Mouse (Mus musculus) kidney, adult 18-20 months (tissue): Measurements from ENCODE around the gene Sirt2.

Source experiments
- DNase-seq: peaks from one replicate; pipeline ENCODE4 v3.0.0; 2021

Sirt2 gene

GRCm38 (mm10) chr7:28817957-28818356 is 51.4 kb downstream of the Sirt2 start:
- no peak for DNase-seq

DNA sequence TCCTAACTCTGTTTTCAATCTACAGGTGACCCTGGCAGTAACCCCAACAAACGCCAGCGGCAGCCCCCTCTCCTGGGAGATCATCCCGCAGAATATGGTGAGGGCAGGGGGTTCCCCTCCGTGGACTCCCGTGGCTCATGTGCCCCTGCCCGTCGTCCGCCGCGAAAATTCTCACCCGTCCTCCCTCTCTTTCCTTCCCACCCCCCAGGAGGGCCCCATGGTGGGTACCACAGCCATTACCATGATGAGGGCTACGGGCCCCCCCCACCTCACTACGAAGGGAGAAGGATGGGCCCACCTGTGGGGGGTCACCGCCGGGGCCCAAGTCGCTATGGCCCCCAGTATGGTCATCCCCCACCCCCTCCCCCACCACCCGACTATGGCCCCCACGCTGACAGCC is 51.9 kb downstream of the Sirt2 start:
- no peak for DNase-seq

DNA sequence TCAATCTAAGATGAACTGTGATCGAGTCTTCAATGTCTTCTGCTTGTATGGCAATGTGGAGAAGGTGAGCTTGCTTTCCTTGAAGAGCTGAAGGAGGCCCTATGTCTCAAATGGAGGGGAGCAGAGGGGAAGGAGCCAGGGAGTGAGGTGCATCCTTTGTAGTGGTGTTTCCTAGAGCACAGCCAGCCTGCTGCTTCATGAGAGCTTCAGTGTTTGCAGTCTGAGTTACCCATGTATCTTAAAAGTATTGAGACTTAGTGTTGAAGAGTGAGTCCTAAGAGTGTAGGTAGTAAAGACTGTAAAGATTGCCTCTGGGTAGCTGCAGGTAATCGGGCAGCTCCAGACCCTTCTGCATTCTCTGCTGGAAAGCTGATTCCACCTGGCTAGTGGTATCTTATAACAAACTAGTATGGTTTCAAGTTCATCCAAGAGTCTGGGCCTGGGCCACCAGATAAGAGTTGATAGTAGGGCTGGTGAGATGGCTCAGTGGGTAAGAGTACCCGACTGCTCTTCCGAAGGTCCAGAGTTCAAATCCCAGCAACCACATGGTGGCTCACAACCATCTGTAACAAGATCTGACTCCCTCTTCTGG is 52.4 kb downstream of the Sirt2 start:
- DNase-seq = no peak

DNA sequence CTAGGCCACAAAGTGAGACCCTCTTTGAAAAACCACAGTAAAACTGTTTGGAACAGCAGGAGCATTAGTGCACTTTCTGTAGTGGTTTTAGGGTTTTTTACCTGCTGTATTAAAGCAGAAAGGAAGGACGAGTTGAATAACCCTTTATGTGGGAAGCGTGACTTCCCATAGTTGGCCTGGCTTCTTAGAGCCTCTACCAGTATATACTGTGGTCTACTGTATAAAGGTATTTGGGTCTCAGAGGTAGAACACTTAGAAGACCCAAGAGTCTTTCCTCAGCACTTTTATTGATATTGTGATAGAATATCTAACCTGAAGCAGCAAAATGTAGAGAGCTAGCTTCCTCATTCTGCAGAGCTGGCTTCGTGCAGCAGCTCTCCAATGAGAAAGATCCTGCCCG is 53.0 kb downstream of the Sirt2 start:
- DNase-seq = no peak

GRCm38 (mm10) chr7:28820358-28821260 is 54.1 kb downstream of the Sirt2 start:
- peak; percentile 55 for DNase-seq

GRCm38 (mm10) chr7:28821261-28821831 is 54.8 kb downstream of the Sirt2 start:
- DNase-seq = peak; percentile 50

GRCm38 (mm10) chr7:28822556-28822955 is 56.0 kb downstream of the Sirt2 start:
- DNase-seq = no peak

GRCm38 (mm10) chr7:28822993-28823903 is 56.7 kb downstream of the Sirt2 start:
- peak; percentile 44 for DNase-seq

DNA sequence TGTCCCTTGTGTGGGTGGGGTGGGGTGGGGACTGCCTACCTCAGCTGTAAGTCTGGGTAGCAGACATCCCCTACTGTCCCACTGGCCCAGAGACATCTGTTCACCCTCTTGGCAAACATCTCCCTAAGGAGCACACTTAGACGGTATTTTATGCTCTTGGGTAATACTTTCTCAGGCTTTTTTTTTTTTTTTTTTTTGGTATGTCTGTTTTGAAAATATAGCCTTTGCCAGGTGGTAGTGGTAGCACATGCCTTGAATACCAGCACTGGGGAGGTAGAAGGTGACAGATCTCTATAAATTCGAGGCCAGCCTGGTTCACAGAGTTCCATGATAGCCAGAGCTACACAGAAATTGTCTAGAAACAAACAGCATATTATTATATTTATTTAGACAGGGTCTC is 57.4 kb downstream of the Sirt2 start:
- no peak for DNase-seq

GRCm38 (mm10) chr7:28824941-28825685 is 58.6 kb downstream of the Sirt2 start, which contains the start of gene Ech1:
Gene Ech1, plus strand, starts transcription at chr7:28825217.
- DNase-seq = peak; percentile 94

DNA sequence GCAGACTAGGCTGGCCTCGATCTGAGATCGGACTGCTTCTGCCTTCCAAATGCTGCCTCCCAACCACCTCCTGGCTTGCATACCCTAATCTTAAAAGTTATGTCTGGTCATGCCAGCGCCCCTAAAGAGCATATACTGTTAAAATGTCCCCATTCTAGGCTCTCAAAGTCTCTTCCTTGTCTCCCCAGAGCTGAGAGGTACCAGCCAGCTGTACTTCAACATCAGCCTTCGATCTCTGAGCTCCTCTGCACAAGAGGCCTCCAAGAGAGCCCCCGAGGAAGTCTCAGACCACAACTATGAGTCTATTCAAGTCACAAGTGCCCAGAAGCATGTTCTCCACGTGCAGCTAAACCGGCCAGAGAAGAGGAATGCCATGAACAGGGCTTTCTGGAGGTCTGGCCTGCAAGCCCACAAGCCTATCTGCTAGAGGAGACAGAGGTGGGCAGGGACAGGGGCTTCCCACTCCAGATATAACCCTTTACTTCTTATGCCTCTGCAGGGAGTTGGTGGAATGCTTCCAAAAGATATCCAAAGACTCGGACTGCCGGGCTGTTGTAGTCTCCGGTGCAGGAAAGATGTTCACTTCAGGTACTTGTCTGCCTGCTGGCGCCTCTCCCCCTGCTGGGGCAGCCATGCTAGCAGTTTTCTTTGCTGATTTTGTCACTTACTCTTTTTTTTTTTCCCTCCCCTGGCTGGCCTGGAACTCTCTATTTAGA is 59.3 kb downstream of the Sirt2 start:
- peak; percentile 77 for DNase-seq

DNA sequence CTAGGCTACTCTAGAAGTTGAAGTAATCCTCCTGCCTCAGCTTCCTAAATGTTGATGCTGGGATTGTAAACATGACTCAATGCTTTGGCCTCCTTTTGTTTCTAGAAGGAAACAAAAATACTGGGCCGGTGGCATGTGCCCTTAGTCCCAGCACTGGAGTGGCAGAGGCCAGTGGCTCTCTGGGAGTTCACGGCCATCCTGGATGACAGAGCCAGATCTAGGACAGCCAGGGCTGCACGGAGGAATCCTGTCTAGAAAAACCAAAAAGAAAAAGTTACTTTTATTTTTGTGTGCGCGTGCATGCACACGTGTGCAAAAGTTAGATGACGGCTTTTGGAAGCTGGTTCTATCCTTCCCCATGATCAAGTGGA is 59.9 kb downstream of the Sirt2 start:
- no peak for DNase-seq

- peak; percentile 59 for DNase-seq
These were observed 60.8 kb downstream of the Sirt2 start for GRCm38 (mm10) chr7:28827338-28827737.

DNA sequence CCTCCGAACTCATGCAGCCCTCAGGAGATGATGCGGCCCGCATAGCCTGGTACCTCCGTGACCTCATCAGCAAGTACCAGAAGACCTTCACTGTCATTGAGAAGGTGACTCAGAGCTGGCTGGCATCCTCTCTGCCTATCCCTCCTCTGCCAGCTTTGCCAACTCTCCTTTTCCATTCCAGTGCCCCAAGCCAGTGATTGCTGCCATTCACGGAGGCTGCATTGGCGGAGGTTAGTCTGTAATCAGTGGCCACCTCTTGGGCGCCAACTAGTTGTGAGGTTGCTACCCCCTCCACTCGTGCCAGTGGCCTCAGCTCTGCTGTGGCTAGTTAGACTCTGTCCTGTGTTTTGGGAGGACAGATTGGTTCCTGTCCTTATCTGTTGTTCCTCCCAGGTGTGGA is 63.3 kb downstream of the Sirt2 start:
- DNase-seq = no peak

- DNase-seq = no peak
These were observed 64.4 kb downstream of the Sirt2 start for GRCm38 (mm10) chr7:28830981-28831380.

DNA sequence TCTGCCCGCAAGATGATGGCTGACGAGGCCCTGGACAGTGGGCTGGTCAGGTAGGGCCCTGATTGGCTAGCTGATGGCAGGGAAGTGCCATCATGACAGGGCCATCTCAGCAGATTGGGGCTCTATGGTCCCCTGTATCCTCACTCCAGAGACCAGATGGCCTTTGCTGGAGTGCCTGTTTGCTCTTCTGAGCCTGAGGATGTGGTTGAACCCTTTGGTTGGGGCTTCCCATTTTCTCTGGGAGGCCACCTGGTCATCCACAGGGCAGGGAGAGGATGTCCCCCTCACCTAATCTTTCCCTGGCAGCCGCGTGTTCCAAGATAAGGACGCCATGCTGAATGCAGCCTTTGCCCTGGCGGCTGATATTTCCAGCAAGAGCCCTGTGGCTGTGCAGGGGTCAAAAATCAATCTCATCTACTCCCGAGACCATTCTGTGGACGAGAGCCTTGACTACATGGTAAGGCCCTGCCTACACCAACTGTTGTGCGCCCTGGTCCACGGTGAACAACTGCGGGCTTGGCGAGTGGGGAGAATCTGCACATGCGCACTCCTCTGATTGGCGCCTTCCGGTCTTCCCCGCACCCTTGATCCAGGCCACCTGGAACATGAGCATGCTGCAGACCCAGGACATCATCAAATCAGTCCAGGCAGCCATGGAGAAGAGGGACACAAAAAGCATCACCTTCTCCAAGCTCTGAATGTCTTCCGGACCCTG is 65.0 kb downstream of the Sirt2 start:
- no peak for DNase-seq

GRCm38 (mm10) chr7:28832137-28832536 is 65.6 kb downstream of the Sirt2 start:
- DNase-seq = no peak

DNA sequence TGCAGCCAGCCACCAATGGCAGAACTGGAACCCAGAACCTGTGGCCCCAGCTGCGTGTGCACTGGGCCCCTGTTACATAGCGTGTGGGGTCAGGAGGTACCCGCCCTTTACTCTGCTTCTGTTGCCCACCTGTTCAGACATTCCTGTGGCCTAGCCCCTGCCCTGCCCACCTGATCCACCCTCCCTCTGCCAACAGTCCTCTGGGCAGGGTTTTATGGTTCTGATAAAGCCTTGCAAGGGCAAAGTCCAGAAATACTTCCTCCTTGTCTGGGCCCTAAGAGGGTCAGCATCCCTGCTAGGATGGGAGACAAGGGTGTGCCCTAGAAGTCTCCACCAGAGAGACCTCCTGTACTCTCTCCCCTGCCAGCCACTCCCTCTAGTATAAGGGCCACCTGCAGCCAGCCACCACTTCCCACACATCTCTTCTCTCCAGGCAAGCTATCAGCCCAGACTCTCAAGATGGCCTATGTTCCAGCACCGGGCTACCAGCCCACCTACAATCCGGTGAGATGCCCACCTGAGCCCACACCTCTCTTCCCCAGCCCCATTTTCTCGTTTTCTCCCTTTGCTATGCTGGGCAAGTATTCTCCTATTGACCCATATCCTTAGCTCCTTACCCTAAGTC is 67.3 kb downstream of the Sirt2 start, which contains the start of gene Lgals4:
Lgals4 (plus strand) TSS at position 132 of the 625 bp plus-strand sequence.
- no peak for DNase-seq

GRCm38 (mm10) chr7:28836936-28837335 is 70.4 kb downstream of the Sirt2 start:
- DNase-seq = no peak
